Mouse (Mus musculus): ENCODE results near the gene Zdhhc16.
A peak's percentile ranks its signal among the peaks of the same experiment; 100 is the strongest.

The Zdhhc16 gene

GRCm38 (mm10) chr19:41933179-41934086 lies at the start of gene Zdhhc16, which contains the start of gene Exosc1:
Gene Zdhhc16 (plus strand): TSS chr19:41933480.
Gene Exosc1 (minus strand): TSS chr19:41933423.
- peak; percentile 97 for DNase-seq

- DNase-seq = no peak
Observed at GRCm38 (mm10) chr19:41883882-41884281, 49.4 kb upstream of the Zdhhc16 start.

- no peak for DNase-seq
Observed at GRCm38 (mm10) chr19:41888191-41888590, 45.1 kb upstream of the Zdhhc16 start.

GRCm38 (mm10) chr19:41894959-41895358 lies 38.3 kb upstream of the Zdhhc16 start:
- no peak for DNase-seq

- peak; percentile 73 for DNase-seq
Observed at GRCm38 (mm10) chr19:41895460-41896318, 37.6 kb upstream of the Zdhhc16 start, which contains the start of gene Rrp12. Gene Rrp12 (minus strand): TSS chr19:41896173.

- DNase-seq = no peak
Observed at GRCm38 (mm10) chr19:41896319-41896711, 37.0 kb upstream of the Zdhhc16 start.

- peak; percentile 28 for DNase-seq
Observed at GRCm38 (mm10) chr19:41898860-41899259, 34.4 kb upstream of the Zdhhc16 start.

- no peak for DNase-seq
Observed at GRCm38 (mm10) chr19:41900495-41901090, 32.7 kb upstream of the Zdhhc16 start.

- peak; percentile 60 for DNase-seq
Observed at GRCm38 (mm10) chr19:41901696-41902095, 31.6 kb upstream of the Zdhhc16 start.

- DNase-seq = peak; percentile 10
Observed at GRCm38 (mm10) chr19:41902848-41903593, 30.3 kb upstream of the Zdhhc16 start.

- no peak for DNase-seq
Observed at GRCm38 (mm10) chr19:41905246-41905645, 28.0 kb upstream of the Zdhhc16 start.

- no peak for DNase-seq
Observed at GRCm38 (mm10) chr19:41906311-41907078, 26.8 kb upstream of the Zdhhc16 start.

GRCm38 (mm10) chr19:41907079-41907760 lies 26.1 kb upstream of the Zdhhc16 start:
- DNase-seq = no peak

GRCm38 (mm10) chr19:41908736-41909135 lies 24.5 kb upstream of the Zdhhc16 start:
- DNase-seq = no peak

- no peak for DNase-seq
Observed at GRCm38 (mm10) chr19:41910396-41910795, 22.9 kb upstream of the Zdhhc16 start.

- DNase-seq = peak; percentile 96
Observed at GRCm38 (mm10) chr19:41911178-41912073, 21.9 kb upstream of the Zdhhc16 start, which contains the start of gene Pgam1. Gene Pgam1 (plus strand): TSS chr19:41911923.

- DNase-seq = no peak
Observed at GRCm38 (mm10) chr19:41912121-41913080, 20.9 kb upstream of the Zdhhc16 start.
